Mouse (Mus musculus): ENCODE measurements around the gene Serpina3i.

GRCm38 (mm10) chr12:104213689-104214444 lies 49.1 kb upstream of the Serpina3i start:
- no peak for TF ChIP-seq CTCF (IDR thresholded peaks at IDR 0.05; ENCODE audit: low read depth, low read length)
- TF ChIP-seq POLR2A (IDR thresholded peaks at IDR 0.05; ENCODE audit: extremely low read depth, insufficient read depth, low read length): no peak

All from liver, adult 2 months (tissue).